26 mouse cellular contexts compared by ENCODE assay signal in genomic region chr17:48680331-48680730, GRCm38 (mm10).
"Had no signal": no experiment of that assay in that cellular context is flagged by ENCODE, and none has a peak within 500 bp of the region (broad histone marks: within the 10 kb centered on the region; RNA-seq: fewer than 3 reads in every experiment).

No protein-coding gene starts in this region.

- H3K27me3 ChIP-seq: heart, embryonic 12.5 days; hindbrain, embryonic 12.5 days; intestine, embryonic 15.5 days; limb, embryonic 12.5 days; liver, embryonic 13.5 days; liver, embryonic 15.5 days had no signal

- H3K36me3 ChIP-seq: heart, embryonic 10.5 days; heart, embryonic 12.5 days; hindbrain, embryonic 10.5 days; hindbrain, embryonic 12.5 days; intestine, embryonic 15.5 days; limb, embryonic 10.5 days; limb, embryonic 12.5 days; liver, embryonic 13.5 days; liver, embryonic 15.5 days had no signal

- H3K27ac ChIP-seq: gastrocnemius, adult 2 months; heart, embryonic 10.5 days; hindbrain, embryonic 10.5 days; hindbrain, embryonic 12.5 days; hindbrain, embryonic 14.5 days; intestine, embryonic 15.5 days; layer of hippocampus, adult 2 months; left cerebral cortex, adult 2 months; limb, embryonic 10.5 days; limb, embryonic 12.5 days; liver, embryonic 13.5 days; liver, embryonic 15.5 days had no signal

- H3K4me3 ChIP-seq: gastrocnemius, adult 2 months; heart, embryonic 10.5 days; heart, embryonic 12.5 days; hindbrain, embryonic 10.5 days; hindbrain, embryonic 12.5 days; intestine, embryonic 15.5 days; layer of hippocampus, adult 2 months; left cerebral cortex, adult 2 months; limb, embryonic 10.5 days; limb, embryonic 12.5 days; liver, embryonic 13.5 days; liver, embryonic 15.5 days had no signal

- H3K9ac ChIP-seq: heart, embryonic 12.5 days; hindbrain, embryonic 12.5 days; hindbrain, embryonic 14.5 days; intestine, embryonic 15.5 days; limb, embryonic 12.5 days; liver, embryonic 13.5 days; liver, embryonic 15.5 days had no signal

- ATAC-seq: hindbrain, embryonic 16.5 days; inflammation-experienced regulatory T-cells, adult 6 months; intestine, embryonic 15.5 days; intestine, postnatal 0 days had no signal

- H3K4me1 ChIP-seq: heart, embryonic 12.5 days; hindbrain, embryonic 10.5 days; hindbrain, embryonic 12.5 days; intestine, embryonic 15.5 days; limb, embryonic 10.5 days; limb, embryonic 12.5 days; liver, embryonic 13.5 days; liver, embryonic 15.5 days had no signal

- DNase-seq: gastrocnemius, adult 2 months; gastrocnemius, postnatal 14 days; gastrocnemius, postnatal 36 days; heart, postnatal 10 days; heart, postnatal 4 days; kidney, adult 18-20 months; kidney, adult 8-10 months; kidney, postnatal 10 days; kidney, postnatal 25 days; kidney, postnatal 4 days; liver; liver, embryonic 13.5 days had no signal
